Mouse (Mus musculus): ENCODE measurements at regions not wholly inside any gene's neighbourhood (a gene's known extent, or its start where the extent isn't known, plus 50 kb on each side); places are given as distances from the start of the nearest gene placed in this dataset.

GRCm38 (mm10) chr16:77301270-77302171 is 288.0 kb downstream of the Usp25 start:
- no peak for DNase-seq

DNA sequence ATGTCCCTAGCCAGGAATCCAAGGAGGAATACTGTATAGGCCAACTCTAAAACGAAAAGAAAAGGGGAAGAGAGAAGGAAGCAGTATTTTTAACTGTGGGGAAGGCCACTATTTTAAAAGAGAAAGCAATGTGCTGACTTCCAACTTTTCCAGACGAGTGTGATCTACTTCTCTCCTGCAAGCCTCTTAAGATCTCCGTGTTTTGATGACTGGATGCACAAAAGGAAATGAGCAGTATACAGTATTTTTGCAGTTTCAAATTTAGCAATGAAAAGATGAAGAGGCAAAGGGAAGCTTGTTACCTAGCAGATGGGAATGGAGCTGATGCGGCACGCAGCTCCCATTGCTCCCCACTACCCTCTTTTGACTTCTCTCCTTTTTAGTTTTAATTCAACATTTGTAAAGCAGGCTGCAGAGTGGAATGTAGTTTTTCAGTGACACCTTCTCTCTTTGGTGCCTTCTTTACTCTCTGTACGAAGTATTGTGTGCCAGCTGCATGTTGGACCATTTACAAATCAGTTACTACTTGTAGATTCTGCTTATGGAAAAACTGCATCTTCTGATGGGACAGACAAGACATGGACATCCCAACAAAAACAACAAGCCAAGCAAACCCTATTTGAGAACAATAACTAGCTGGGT is 287.2 kb downstream of the Usp25 start:
- DNase-seq = no peak

DNA sequence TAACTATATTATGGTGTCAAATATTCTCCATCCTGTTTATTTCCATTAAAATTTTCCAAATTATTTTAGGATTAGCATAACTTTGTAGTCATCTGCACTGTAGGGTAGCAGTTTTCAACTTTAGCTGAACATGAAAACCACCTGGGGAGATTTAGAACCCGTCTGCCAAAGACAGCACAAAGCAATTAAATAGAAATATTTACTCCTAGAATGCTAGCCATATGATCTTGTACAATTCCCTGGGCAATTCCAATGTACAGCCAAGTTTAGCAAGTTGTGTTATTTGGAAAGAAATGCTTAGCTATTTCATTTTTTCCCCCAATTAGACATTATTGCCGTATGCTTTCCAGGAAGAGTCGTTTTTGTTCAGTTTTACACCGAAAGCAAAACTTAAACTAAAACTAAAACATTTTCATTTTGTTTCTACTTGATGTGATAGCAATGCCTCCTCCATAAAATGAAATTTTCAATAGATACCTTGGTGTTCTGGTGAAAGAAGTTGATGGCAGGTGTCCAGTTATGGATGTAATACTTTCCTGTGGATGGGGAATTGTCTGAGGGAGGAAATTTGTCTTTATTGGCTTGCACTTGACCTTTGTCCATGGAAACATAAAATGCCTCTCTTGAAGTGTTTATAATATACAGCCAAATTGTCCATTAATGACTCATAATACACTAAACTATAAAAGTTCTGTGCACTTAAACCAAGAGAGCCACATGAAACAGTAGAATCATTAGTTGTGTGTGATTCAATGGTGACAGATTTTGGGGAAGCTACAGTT is 282.3 kb downstream of the Usp25 start:
- DNase-seq = no peak

- DNase-seq = no peak
Measured at GRCm38 (mm10) chr16:77292317-77292771, 278.8 kb downstream of the Usp25 start.

DNA sequence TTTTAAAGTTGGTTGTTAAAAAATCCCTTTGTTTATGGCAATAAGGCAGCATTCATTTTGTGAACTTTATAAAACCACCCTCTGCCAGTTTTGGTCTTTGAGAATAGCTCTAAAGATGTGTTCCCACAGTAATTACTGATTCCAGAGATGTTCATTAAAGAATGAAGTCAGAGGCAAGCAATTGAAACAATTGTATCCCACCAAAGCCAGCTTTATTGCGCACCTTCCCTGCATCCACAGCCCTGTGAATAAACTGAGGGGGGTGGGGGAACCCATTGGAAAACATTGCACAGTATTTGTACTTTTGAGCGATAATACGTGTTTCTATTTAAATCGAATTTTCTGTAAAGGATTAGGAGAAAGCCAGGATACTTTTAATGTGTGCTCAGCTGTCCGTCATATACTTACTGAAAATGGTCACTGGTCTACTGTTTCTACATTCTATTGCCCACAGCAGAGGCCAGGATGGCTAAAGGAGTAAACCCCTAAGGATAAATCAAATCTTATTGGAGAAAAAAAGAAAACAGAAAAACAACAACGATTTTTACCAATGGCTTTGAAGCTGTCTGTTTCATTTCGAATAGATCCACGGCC is 278.3 kb downstream of the Usp25 start:
- no peak for DNase-seq

GRCm38 (mm10) chr16:77284205-77284604 is 270.7 kb downstream of the Usp25 start:
- DNase-seq = no peak

DNA sequence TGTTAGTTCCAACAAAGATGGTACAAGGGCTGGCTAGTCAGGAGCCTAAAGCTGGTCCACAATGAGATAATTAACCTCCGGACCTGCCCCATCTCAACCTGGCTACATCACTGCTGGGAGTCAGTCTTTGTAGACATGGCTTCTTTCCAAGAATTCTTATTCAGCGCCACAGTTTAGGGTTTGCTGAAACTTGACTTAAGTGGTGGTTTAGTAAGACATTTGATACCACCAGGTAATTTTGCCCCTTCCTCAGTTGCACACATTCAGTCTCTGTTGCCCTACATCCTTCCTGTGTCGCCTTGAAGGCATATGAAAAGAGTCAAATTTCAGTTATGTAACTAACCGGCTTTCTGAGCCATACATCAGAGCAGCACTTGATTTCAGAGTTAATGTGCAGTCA is 266.4 kb downstream of the Usp25 start:
- no peak for DNase-seq

DNA sequence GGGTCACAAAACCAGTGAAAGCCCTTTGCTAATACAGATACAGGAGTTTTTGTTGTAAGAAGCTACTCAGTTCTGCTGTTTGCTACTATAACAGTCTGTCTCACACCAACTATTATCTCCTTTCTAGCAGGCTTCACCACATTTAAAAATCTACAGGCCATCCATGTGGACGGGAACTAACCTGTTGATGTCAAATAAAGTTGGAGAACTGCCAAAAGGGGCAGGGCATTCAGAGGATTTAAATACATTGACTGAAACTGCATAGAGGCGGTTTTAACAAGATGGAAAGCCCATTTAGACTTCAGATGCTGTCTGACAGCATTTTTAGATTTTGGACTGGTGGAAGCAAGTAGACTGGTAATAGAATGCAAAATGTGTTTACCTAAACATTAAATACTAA is 266.0 kb downstream of the Usp25 start:
- DNase-seq = no peak

GRCm38 (mm10) chr16:77273306-77273705 is 259.8 kb downstream of the Usp25 start:
- no peak for DNase-seq

GRCm38 (mm10) chr16:77268926-77269325 is 255.4 kb downstream of the Usp25 start:
- no peak for DNase-seq

- no peak for DNase-seq
Measured at GRCm38 (mm10) chr16:77267679-77268078, 254.2 kb downstream of the Usp25 start.

GRCm38 (mm10) chr16:77252349-77252748 is 238.8 kb downstream of the Usp25 start:
- DNase-seq = no peak

- DNase-seq = no peak
Measured at GRCm38 (mm10) chr16:77251422-77251821, 237.9 kb downstream of the Usp25 start.

DNA sequence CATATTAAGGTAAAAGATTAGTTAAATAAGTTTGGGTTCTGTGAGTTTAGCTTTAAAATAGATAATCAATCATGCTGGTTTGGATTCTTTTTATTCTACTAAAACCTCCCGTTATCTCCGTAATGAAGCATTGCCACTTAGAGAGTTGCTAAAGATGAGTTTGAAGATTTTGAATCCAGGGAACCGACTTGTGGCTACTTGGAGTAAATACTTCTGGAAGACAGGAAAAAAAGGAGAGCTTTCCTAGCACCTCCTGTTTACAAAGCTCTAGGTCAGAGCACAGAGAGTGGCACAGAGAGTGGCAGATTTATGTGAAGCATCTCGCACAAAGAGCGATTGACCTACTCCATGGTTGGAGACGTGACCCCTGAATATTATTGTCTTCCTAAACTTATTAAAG is 227.4 kb downstream of the Usp25 start:
- DNase-seq = no peak

DNA sequence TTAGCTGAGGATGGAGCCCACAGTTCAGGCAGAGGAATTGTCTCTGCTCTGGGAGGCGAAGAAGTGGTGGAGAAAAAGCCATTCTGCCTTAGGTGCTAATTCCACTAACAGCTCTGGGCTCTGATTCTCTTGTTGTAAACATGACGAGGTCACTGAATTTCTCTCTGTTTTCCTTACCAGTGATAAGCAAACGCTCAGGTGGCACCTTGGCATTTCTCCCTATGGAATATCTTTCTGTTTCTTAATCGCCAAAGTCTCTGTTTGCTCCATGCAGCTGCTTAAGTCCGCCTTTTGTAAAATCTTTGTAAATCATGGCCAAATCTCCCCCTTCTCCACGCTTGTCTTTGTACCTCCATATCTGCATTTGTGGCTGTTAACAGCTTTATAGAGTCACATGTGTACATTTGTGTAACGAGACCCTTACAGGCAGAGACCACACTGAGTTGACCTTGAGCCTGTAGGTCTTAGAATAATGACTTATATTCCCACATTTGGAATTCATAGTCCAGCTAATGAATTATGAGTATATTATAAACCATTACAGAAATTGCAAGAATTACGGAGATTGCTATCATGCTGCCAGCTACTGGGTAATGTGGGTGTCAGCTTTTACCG is 225.8 kb downstream of the Usp25 start:
- no peak for DNase-seq

DNA sequence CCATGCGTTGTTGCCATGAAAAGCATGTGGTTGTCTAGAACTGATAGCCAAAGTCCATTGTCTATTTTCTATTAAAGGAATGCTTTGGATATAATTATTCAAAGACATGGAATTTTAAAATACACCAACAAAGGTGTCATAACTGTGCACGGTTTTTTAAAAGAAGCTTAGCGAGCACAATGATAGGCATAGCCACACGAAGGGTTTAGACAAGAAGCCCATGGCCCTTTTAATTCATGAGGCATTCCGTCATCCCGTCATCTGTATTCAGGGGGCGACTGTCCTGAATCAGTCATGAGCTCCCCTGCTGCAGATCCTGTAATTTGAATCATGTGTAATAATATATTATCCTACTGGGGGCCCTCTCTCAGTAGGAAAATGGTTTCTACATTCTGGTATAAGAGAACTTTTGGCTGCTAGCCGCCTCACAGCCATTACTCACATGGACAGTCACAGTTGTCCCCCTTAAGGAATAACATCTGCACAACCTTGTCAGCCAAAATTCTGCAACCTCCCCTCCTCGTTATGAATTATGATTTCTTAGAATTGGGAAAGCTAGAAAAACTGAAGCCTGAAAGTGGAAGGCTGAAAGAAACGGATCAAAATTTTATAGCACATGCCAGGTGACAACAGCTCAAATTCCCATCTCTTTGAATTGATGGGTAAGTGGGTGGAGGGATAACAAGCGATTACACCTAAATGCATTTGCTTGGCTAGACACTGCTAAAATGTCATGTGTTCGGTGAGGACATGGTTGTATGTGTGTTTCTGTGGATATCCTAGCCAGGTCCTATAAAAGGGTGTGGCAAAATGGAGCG is 225.1 kb downstream of the Usp25 start:
- DNase-seq = no peak

GRCm38 (mm10) chr16:77237631-77238357 is 224.3 kb downstream of the Usp25 start:
- DNase-seq = no peak

- DNase-seq = no peak
Measured at GRCm38 (mm10) chr16:77237272-77237603, 223.7 kb downstream of the Usp25 start.

DNA sequence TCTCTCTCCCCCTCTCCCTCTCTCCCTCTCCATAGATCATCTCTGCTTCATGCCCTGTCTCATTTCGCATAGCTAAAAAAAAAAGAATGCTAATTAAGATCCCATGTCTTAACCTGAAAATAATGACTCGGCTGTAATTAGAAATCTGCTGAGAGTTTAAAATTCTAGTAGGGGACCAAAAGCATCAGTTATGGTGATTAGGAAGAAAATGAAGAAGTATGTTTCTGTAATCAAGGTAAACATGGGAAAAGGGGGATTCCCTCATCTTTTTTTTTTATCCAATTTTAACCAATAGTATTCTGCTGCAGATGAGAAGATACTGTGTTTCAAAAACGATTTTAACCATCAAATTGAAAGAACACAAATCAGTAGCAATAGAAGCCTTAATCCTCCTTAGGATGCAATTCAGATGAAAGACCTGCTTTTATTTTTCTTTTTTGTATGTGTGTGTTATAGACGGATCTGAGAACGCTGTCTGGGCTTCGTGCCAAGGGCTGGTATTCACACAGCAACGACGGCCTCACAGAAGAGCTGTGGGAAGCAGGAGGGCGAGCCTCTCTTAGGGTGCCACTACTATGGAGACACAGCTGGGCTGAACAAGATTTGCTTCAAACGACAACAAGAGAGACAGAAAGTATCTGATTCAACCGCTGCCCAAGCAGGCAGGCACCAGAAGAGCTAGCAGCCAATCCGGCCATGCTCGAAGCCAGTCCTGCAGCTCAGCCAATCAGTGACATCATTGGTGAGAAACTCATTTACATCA is 223.2 kb downstream of the Usp25 start:
- DNase-seq = no peak

DNA sequence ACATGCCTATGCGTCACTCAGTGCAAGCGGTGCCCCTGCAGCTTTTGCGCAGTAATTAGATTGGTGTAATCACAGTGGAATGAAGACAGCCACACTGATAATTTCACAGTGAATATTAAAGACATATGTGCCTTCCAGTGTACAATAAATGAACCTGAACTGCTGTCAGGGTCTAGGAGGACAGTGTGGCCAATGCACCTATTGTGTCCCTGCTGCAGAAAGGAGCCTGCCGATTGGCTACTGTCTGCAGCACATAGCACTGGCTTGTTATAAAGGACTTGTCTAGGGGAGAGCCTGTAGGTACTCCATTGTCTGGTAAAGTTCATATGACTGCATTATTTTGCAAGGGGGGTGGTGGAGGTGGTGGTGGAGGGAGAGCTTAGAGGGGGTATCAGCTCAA is 222.5 kb downstream of the Usp25 start:
- no peak for DNase-seq
